Mouse (Mus musculus): ENCODE measurements at regions not wholly inside any gene's neighbourhood (a gene's known extent, or its start where the extent isn't known, plus 50 kb on each side); places are given as distances from the start of the nearest gene placed in this dataset.

DNA sequence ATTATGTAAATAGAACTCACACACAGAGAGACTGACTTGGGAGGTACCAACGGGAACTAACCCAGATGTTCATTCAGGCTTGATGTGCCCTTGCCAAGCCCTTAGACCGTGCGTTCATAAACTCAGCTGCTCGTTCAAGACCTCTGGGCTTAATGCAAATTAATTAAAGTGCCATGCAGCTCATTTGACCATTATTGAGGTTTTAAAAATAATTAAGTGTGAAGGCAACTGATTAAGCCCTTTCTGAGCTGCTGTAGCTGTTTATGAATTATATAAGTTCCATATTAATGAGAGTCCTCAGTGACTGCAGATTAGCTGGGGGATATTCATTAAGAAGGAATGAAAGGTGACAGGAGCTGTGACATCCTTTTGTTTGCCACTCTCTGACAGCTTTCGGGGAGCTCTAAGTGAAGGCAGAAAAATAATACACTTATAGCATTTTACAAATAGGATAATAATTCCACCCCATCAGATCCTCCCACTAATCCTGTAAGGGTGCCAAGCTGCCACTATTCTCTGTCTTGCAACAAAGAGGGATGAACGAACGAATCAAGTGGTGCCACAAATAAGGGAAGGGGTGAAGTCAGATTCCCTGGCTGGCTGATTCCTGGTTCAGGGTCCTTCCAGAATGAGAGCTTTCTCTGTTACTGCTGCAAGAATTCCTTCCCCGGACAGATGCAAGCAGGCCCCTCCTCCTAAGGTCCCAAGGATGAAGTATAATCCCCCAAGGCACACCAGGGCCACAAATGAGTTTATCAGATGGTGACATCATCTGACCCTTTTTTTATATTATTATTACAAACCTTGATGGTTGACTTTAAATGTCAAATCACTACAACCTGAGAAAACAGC lies 184.7 kb upstream of the Nckap5 start:
- TF ChIP-seq CTCF (IDR thresholded peaks at IDR 0.05; ENCODE audit: extremely low read depth, insufficient read length, insufficient replicate concordance, low read depth, low read length) (no peak), POLR2A (IDR thresholded peaks at IDR 0.05; ENCODE audit: low read depth, low read length) (no peak)

All from small intestine, adult 2 months (tissue).